Mouse (Mus musculus): ENCODE measurements at regions not wholly inside any gene's neighbourhood (a gene's known extent, or its start where the extent isn't known, plus 50 kb on each side); places are given as distances from the start of the nearest gene placed in this dataset.

GRCm38 (mm10) chr16:51675101-51675500 lies 355.9 kb upstream of the Cblb start:
- no peak for DNase-seq (ENCODE audit: low spot score in 2 of 2)

- no peak for DNase-seq (ENCODE audit: low spot score in 2 of 2)
These were observed 355.0 kb upstream of the Cblb start for GRCm38 (mm10) chr16:51675988-51676387.

- DNase-seq (ENCODE audit: low spot score in 2 of 2), result no peak
These were observed 340.2 kb upstream of the Cblb start for GRCm38 (mm10) chr16:51690861-51691260.

- DNase-seq (ENCODE audit: low spot score in 2 of 2), result no peak
These were observed 326.0 kb upstream of the Cblb start for GRCm38 (mm10) chr16:51705026-51705425.

DNA sequence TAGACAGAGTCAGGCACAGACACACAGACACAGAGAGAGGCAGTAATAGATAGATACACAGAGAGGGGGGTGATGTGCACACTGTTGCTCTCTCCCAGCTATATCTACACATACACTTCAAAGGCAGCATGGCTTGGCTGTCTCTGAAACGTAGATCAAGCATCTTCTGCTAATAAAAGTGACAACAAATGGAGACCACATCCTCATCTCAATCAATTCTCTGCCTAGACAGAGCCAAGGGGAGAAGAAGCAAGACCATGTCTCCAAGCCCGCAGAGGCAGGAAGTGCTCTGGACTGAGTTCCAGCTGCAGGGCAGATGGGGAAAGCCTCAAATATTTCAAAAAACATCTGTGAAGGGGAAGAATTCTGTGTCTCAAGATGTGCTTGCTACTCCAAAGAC lies 312.3 kb upstream of the Cblb start:
- DNase-seq (ENCODE audit: low spot score in 2 of 2), result no peak

DNA sequence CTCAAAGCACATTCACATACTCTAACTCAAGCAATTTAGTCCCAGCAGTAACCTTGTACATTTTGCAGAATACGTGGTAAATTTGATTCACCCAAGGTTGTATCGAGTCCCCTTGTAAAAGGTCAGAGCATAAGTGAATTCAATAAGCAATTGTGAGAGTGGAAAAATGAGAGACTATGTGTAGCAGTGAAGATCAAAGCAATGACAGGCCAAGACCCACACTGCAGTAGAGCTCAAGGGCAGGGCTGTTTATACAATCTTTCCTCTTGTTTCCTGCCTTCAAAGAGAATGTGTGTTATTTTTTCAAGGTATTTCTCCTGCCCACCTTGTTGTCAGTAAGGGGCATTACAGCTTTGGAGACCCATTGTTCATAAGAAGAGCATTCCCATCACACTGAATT lies 311.4 kb upstream of the Cblb start:
- DNase-seq (ENCODE audit: low spot score in 2 of 2), result no peak

GRCm38 (mm10) chr16:51722682-51723081 lies 308.3 kb upstream of the Cblb start:
- DNase-seq (ENCODE audit: low spot score in 2 of 2), result no peak

DNA sequence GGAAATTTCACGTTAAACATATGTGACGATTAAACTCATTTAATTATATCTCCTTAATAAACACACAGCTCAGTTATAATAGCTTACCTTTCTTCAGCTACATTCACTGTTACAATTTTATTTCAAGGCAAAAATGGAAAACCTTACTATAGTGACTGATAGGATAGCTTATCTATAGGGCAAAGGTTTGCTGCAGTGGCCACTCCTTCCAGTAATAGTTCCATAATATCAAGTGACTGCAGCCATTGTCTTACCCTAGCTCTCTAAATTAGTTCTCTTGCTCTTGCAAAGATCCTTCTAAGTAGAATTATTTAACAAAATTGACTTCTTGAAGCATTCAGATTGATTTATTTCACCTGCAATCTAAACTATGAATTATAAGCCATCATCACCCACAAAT lies 289.1 kb upstream of the Cblb start:
- DNase-seq (ENCODE audit: low spot score in 2 of 2), result no peak

- DNase-seq (ENCODE audit: low spot score in 2 of 2), result no peak
These were observed 279.1 kb upstream of the Cblb start for GRCm38 (mm10) chr16:51751878-51752277.

GRCm38 (mm10) chr16:51758361-51759227 lies 272.4 kb upstream of the Cblb start:
- peak; percentile 4 to 11 for DNase-seq (ENCODE audit: low spot score in 2 of 2)

GRCm38 (mm10) chr16:51759228-51759647 lies 271.8 kb upstream of the Cblb start:
- DNase-seq (ENCODE audit: low spot score in 2 of 2), result peak; percentile 52 to 53

DNA sequence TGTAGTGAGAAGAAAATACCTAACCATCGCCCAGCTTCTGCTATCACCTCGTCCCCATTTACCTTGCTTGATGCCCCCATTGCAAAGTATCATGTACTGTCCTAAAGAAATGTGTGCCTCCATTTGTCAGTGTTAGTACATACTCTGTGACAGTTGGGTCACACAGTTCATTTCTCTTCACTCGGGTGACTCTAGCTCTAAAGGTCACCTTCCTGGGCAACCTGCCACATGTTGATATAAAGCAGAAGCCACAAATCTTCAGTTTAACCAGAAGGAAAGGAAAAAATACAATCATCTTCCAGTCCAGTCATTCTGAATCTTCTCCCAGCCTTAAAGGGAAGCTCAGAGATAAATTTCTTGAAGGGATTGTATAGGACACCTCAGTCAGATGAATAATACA lies 263.5 kb upstream of the Cblb start:
- no peak for DNase-seq (ENCODE audit: low spot score in 2 of 2)

DNA sequence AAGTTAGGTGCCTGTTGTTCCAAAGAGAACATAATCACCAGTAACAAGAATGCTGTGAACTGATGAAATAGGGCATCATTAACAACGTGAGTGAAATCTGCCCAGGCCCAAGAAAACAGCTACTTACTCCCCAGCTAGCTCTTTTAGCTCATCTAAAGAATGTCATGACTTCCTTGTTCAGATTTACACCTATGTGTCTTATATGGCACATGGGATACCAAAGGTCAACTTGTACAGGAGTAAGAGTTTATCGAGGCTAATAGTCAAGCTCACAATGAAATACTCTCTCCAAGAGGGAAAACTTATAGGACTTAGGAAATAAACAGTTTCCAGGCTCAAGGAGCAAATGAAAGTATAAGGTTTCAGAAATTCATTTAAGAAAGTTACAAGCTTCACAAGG lies 252.1 kb upstream of the Cblb start:
- no peak for DNase-seq (ENCODE audit: low spot score in 2 of 2)

DNA sequence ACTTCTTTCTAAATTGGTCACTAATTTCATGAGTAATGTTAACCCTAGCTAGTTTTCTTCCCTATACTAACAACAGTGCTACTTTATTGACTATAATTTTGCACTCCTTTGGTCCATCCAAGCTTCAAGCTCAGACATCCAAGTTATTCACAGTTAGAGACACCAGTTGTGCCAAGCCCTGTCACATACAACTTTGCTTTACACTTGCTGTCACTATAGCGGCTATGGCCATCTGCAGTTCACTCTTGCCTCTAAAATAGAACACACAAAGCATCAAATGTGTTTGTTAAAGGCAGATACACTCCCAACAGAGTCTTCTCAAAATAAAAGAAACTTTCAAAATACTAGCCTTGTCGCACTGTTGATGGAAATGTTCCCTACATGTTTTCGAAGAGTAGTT lies 236.0 kb upstream of the Cblb start:
- no peak for DNase-seq (ENCODE audit: low spot score in 2 of 2)

- no peak for DNase-seq (ENCODE audit: low spot score in 2 of 2)
These were observed 223.7 kb upstream of the Cblb start for GRCm38 (mm10) chr16:51807323-51807722.

DNA sequence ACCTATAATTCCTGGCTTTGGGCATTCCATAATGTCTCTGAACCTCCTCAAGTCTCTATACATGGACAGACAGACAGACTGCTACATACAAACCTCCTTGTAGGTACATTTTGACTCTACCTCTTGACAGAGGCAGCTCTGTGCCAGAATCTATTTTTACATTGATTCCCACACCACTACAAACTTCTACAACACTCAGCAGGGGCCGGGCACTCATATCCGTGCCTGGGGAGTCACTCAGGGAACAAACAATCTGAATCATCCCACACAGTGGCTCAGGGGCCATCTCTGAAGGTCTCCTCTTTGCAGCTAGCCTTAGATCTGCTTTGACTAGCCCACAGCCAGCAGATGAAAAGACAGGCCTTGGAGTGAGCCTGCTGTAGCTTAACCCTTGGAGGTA lies 221.9 kb upstream of the Cblb start:
- no peak for DNase-seq (ENCODE audit: low spot score in 2 of 2)

DNA sequence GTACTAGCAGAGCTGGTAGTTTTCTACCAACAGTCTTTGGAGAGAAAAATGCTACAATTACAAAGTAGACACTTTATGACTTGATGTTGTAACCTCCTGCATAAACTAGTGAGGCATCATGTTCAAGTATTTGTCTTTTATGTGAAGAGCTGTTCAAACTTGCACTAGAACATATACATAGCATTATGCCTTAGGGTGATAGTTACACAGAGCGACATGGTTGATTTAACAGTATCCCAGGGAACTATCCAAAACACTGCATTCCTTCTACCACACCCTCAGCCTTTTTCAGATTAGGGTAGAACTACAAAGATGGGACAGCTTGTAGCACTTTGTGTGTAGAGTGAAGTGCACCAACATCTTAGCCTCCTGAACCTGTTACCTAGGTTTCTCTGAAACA lies 220.0 kb upstream of the Cblb start:
- no peak for DNase-seq (ENCODE audit: low spot score in 2 of 2)

GRCm38 (mm10) chr16:51842770-51843169 lies 188.3 kb upstream of the Cblb start:
- no peak for DNase-seq (ENCODE audit: low spot score in 2 of 2)

DNA sequence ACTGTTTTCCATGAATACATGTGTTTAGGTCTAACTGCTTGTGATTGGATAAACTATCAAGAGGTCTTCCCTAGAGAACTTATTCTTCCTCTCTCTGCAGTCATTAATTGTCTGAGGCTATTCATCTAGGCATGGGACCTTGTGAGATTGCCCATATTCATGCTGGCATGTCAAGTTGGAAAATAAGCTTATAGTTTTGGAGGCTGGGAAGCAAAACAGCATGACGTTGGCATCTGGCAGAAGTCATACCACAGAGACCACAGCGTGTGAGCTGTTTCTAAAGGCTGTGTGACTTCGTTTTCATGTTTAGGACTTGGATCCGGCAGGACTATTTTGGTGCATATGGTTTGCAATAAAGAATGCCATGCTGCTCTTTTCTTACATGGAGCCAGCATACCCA lies 185.5 kb upstream of the Cblb start:
- no peak for DNase-seq (ENCODE audit: low spot score in 2 of 2)

GRCm38 (mm10) chr16:51880711-51881110 lies 150.3 kb upstream of the Cblb start:
- DNase-seq (ENCODE audit: low spot score in 2 of 2), result no peak

GRCm38 (mm10) chr16:51881127-51881526 lies 149.9 kb upstream of the Cblb start:
- no peak for DNase-seq (ENCODE audit: low spot score in 2 of 2)

DNA sequence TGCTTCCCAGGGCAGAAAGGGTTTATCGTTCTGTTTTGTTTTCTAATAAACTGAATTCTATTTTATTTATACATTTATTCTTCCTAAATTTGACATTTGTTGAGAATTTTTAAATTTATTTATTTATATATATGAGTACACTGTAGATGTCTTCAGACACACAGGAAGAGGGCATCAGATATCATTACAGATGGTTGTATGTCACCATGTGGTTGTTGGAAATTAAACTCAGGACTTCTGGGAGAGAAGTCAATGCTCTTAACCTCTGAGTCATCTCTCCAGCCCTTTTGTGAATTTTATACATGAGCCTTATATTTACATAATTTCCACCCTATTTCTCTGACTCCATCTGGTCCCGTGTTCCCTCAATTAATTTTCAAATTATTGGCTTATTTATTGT lies 147.2 kb upstream of the Cblb start:
- DNase-seq (ENCODE audit: low spot score in 2 of 2), result no peak

- DNase-seq (ENCODE audit: low spot score in 2 of 2), result no peak
These were observed 143.5 kb upstream of the Cblb start for GRCm38 (mm10) chr16:51887496-51887895.

GRCm38 (mm10) chr16:51905588-51905987 lies 125.4 kb upstream of the Cblb start:
- no peak for DNase-seq (ENCODE audit: low spot score in 2 of 2)
